Mouse (Mus musculus) stomach, embryonic 14.5 days (tissue): ENCODE measurements around the gene Vim. TPM values are rescaled to one million over a fixed set of nuclear protein-coding genes. Genes with fewer than 3 reads are reported as not detected.
A peak's percentile ranks its signal among the peaks of the same experiment; 100 is the strongest.

ENCODE experiments used
- ATAC-seq: fragments of 200-750 bp; cut with Nextera tagmentation; 2 replicates; pipeline ENCODE4 v1.8.0; 2017; ENCODE audit warnings: low read depth, moderate TSS enrichment; ENCODE audit not compliant: insufficient number of reproducible peaks, insufficient read depth, low FRiP score
- H3K27ac ChIP-seq: fragments of 300-500 bp; sonication (generic); 2 replicates; pipeline ENCODE4 v1.5.1; 2014; ENCODE audit warnings: mild to moderate bottlenecking, low read length, moderate library complexity, mixed read lengths
- H3K27me3 ChIP-seq: fragments of 300-500 bp; sonication (generic); 2 replicates; pipeline ENCODE4 v1.6.1; 2014; ENCODE audit warnings: low read length, control low read depth, mixed read lengths; ENCODE audit not compliant: control insufficient read depth, insufficient read depth
- H3K36me3 ChIP-seq: fragments of 300-500 bp; sonication (generic); 2 replicates; pipeline ENCODE4 v1.6.1; 2014; ENCODE audit warnings: mild to moderate bottlenecking, control low read depth, low read length, moderate library complexity, mixed read lengths; ENCODE audit not compliant: control insufficient read depth, insufficient read depth
- H3K4me1 ChIP-seq: fragments of 300-500 bp; sonication (generic); 2 replicates; pipeline ENCODE4 v1.6.1; 2014; ENCODE audit warnings: low read length, control low read depth, mixed read lengths; ENCODE audit not compliant: control insufficient read depth, insufficient read depth
- H3K4me2 ChIP-seq: fragments of 300-500 bp; sonication (generic); replicated peaks from 2 replicates; pipeline ENCODE4 v1.6.1; 2014; ENCODE audit warnings: low read depth, low read length, control low read depth
- H3K4me3 ChIP-seq: fragments of 300-500 bp; sonication (generic); 2 replicates; pipeline ENCODE4 v1.5.1; 2014; ENCODE audit warnings: low read depth, low read length, control low read depth
- H3K9ac ChIP-seq: fragments of 300-500 bp; sonication (generic); replicated peaks from 2 replicates; pipeline ENCODE4 v1.6.1; 2014; ENCODE audit warnings: low read depth, mild to moderate bottlenecking, control low read depth, low read length, moderate library complexity, mixed read lengths
- H3K9me3 ChIP-seq: fragments of 300-500 bp; sonication (generic); 2 replicates; pipeline ENCODE4 v1.6.1; 2016; ENCODE audit warnings: low read depth, low read length, control low read depth; ENCODE audit not compliant: control insufficient read depth
- WGBS: fragments of 180-500 bp; shearing (Covaris S2); extraction: QIAGEN DNeasy Blood & Tissue Kit; methylation state at CpG from one replicate; pipeline ENCODE4 v1.1.7; 2014; 5-methylcytosine and 5-hydroxymethylcytosine counted together
- polyA plus RNA-seq: library from polyadenylated mRNA; unstranded; fragments of >200 nt; fragmentation: Nextera tagmentation; extraction: Ambion mirVana; gene quantifications from 2 replicates; pipeline ENCODE4 v1.2.1, GENCODE M21; 2014

Gene Vim
- polyA plus RNA-seq, 1 experiment from 2014 or later, result 539 TPM

- H3K4me1 ChIP-seq, result no peaks in the 10 kb centered on the region
- H3K27me3 ChIP-seq, result no peaks in the 10 kb centered on the region
- no peaks in the 10 kb centered on the region for H3K9me3 ChIP-seq
- H3K4me2 ChIP-seq, result no peak overlapping the region
- no peak overlapping the region for H3K27ac ChIP-seq
- H3K9ac ChIP-seq, result no peak overlapping the region
- no peaks in the 10 kb centered on the region for H3K36me3 ChIP-seq
- 75% methylated on average over 9 of the region's 9 CpGs for WGBS
- no peak for ATAC-seq
- H3K4me3 ChIP-seq, result no peak overlapping the region
Measured at GRCm38 (mm10) chr2:13557145-13558030, 16.3 kb upstream of the Vim start.

GRCm38 (mm10) chr2:13558607-13559262, 15.0 kb upstream of the Vim start:
- no peaks in the 10 kb centered on the region for H3K36me3 ChIP-seq
- H3K9ac ChIP-seq, result no peak overlapping the region
- ATAC-seq, result no peak
- no peaks in the 10 kb centered on the region for H3K27me3 ChIP-seq
- no peaks in the 10 kb centered on the region for H3K9me3 ChIP-seq
- no peak overlapping the region for H3K27ac ChIP-seq
- H3K4me2 ChIP-seq, result no peak overlapping the region
- 45% methylated on average over 5 of the region's 5 CpGs for WGBS
- no peak overlapping the region for H3K4me3 ChIP-seq
- H3K4me1 ChIP-seq, result no peaks in the 10 kb centered on the region

- no peak for ATAC-seq
- H3K4me1 ChIP-seq, result no peaks in the 10 kb centered on the region
- no peak overlapping the region for H3K4me2 ChIP-seq
- WGBS, result 82% methylated on average over 5 of the region's 5 CpGs
- no peak overlapping the region for H3K4me3 ChIP-seq
- no peaks in the 10 kb centered on the region for H3K36me3 ChIP-seq
- no peaks in the 10 kb centered on the region for H3K9me3 ChIP-seq
- no peak overlapping the region for H3K27ac ChIP-seq
- H3K27me3 ChIP-seq, result no peaks in the 10 kb centered on the region
- no peak overlapping the region for H3K9ac ChIP-seq
Measured at GRCm38 (mm10) chr2:13559303-13559702, 14.4 kb upstream of the Vim start.

GRCm38 (mm10) chr2:13559729-13560128, 14.0 kb upstream of the Vim start:
- ATAC-seq, result no peak
- Histone ChIP-seq H3K9ac (no peak overlapping the region), H3K4me2 (no peak overlapping the region), H3K9me3 (no peaks in the 10 kb centered on the region), H3K27ac (no peak overlapping the region), H3K27me3 (no peaks in the 10 kb centered on the region), H3K4me1 (no peaks in the 10 kb centered on the region), H3K4me3 (no peak overlapping the region), H3K36me3 (no peaks in the 10 kb centered on the region)
- WGBS, result 81% methylated on average over 5 of the region's 5 CpGs

- no peaks in the 10 kb centered on the region for H3K36me3 ChIP-seq
- ATAC-seq, result no peak
- no peak overlapping the region for H3K9ac ChIP-seq
- H3K27ac ChIP-seq, result no peak overlapping the region
- no peaks in the 10 kb centered on the region for H3K4me1 ChIP-seq
- 71% methylated on average over 2 of the region's 2 CpGs for WGBS
- H3K4me2 ChIP-seq, result no peak overlapping the region
- no peaks in the 10 kb centered on the region for H3K9me3 ChIP-seq
- H3K4me3 ChIP-seq, result no peak overlapping the region
- no peaks in the 10 kb centered on the region for H3K27me3 ChIP-seq
Measured at GRCm38 (mm10) chr2:13560396-13560795, 13.3 kb upstream of the Vim start.

GRCm38 (mm10) chr2:13570122-13570521, 3.6 kb upstream of the Vim start:
- H3K9ac ChIP-seq, result no peak overlapping the region
- WGBS, result 78% methylated on average over 2 of the region's 2 CpGs
- no peaks in the 10 kb centered on the region for H3K27me3 ChIP-seq
- no peaks in the 10 kb centered on the region for H3K36me3 ChIP-seq
- no peak overlapping the region for H3K27ac ChIP-seq
- no peaks in the 10 kb centered on the region for H3K9me3 ChIP-seq
- H3K4me1 ChIP-seq, result peaks cover 9% of the 10 kb centered on the region; the same call in 1 of the 2 replicates
- H3K4me2 ChIP-seq, result no peak overlapping the region
- ATAC-seq, result no peak
- no peak overlapping the region for H3K4me3 ChIP-seq

GRCm38 (mm10) chr2:13572101-13572553, 1.6 kb upstream of the Vim start:
- H3K4me3 ChIP-seq, result no peak overlapping the region

GRCm38 (mm10) chr2:13572647-13573407, 900 bp upstream of the Vim start:
- H3K4me3 ChIP-seq, result peak overlapping the region; percentile 82
- H3K4me1 ChIP-seq, result peaks cover 13% of the 10 kb centered on the region; the same call in 1 of the 2 replicates
- H3K36me3 ChIP-seq, result peaks cover 4% of the 10 kb centered on the region; the same call in 1 of the 2 replicates
- whole genome bisulfite sequencing, result 11% methylated on average over 12 of the region's 12 CpGs
- H3K27me3 ChIP-seq, result no peaks in the 10 kb centered on the region
- peak; percentile 10; the same call in 1 of the 2 replicates for ATAC-seq
- peak overlapping the region; percentile 98 for H3K27ac ChIP-seq
- H3K9ac ChIP-seq, result peak overlapping the region; percentile 73; the same call in 1 of the 2 replicates
- peak overlapping the region; percentile 90 for H3K4me2 ChIP-seq
- no peaks in the 10 kb centered on the region for H3K9me3 ChIP-seq

More at GRCm38 (mm10) chr2:13572101-13572553, 1.6 kb upstream of the Vim start:
- Histone ChIP-seq H3K4me1 (peaks cover 13% of the 10 kb centered on the region; the same call in 1 of the 2 replicates), H3K4me2 (peak overlapping the region; percentile 90; the same call in 1 of the 2 replicates), H3K36me3 (peaks cover 3% of the 10 kb centered on the region; the same call in 1 of the 2 replicates), H3K27me3 (no peaks in the 10 kb centered on the region), H3K9ac (no peak overlapping the region), H3K9me3 (no peaks in the 10 kb centered on the region), H3K27ac (peak overlapping the region; percentile 98)
- WGBS, result 38% methylated on average over 4 of the region's 4 CpGs
- no peak for ATAC-seq
